Mouse (Mus musculus) CH12.LX (cell line): ENCODE results near the gene Syt12. TPM values are rescaled to one million over a fixed set of nuclear protein-coding genes. Genes with fewer than 3 reads are reported as not detected.
A peak's percentile ranks its signal among the peaks of the same experiment; 100 is the strongest.

Experiments used
- DNase-seq: peaks from one replicate; pipeline ENCODE4 v3.0.0-alpha.2; 2013; ENCODE audit errors: extremely low read depth
- H3K27ac ChIP-seq: 2 replicates; pipeline ENCODE4 v1.5.1; 2012; ENCODE audit warnings: low read depth, mild to moderate bottlenecking, control low read depth, moderate library complexity; ENCODE audit not compliant: insufficient read depth
- H3K27me3 ChIP-seq: replicated peaks from 2 replicates; pipeline ENCODE3; 2012; ENCODE audit warnings: inconsistent platforms
- H3K36me3 ChIP-seq, 2 experiments: replicated peaks in 1 of 2; 2 replicates each; pipeline versions ENCODE3 to v1.6.1; 2012; ENCODE audit warnings: inconsistent platforms in 1 of 2, low read length in 1 of 2, mild to moderate bottlenecking in 1 of 2, mixed read lengths in 1 of 2, moderate library complexity in 1 of 2; ENCODE audit not compliant: control insufficient read depth in 1 of 2, insufficient read depth in 1 of 2
- H3K4me1 ChIP-seq, 2 experiments: 2 replicates each; pipeline ENCODE4 v1.6.1; 2012; ENCODE audit warnings: inconsistent platforms in 1 of 2, moderate library complexity in 1 of 2; ENCODE audit not compliant: insufficient read depth in 2 of 2, control insufficient read depth in 1 of 2
- H3K4me2 ChIP-seq: 2 replicates; pipeline ENCODE4 v1.6.1; 2012; ENCODE audit warnings: low read depth, mild to moderate bottlenecking, control low read depth; ENCODE audit not compliant: poor library complexity, insufficient read depth, severe bottlenecking
- H3K4me3 ChIP-seq, 3 experiments: fragments of 150-350 bp in 1 of 3; sonication (generic) in 1 of 3; replicated peaks in 1 of 3; 2 replicates each; pipeline versions ENCODE3 to v1.5.1; 2011 to 2012; ENCODE audit warnings: low read depth in 2 of 3, low read length in 2 of 3, mild to moderate bottlenecking in 2 of 3, moderate library complexity in 2 of 3, control low read depth in 1 of 3, improper control_type of control experiment in 1 of 3, inconsistent platforms in 1 of 3, mixed read lengths in 1 of 3; ENCODE audit not compliant: poor library complexity in 1 of 3
- H3K79me2 ChIP-seq: replicated peaks from 2 replicates; pipeline ENCODE4 v1.6.1; 2012; ENCODE audit warnings: mild to moderate bottlenecking, moderate library complexity; ENCODE audit not compliant: control insufficient read depth, poor library complexity, insufficient read depth, severe bottlenecking; ENCODE audit errors: extremely low read depth
- H3K9ac ChIP-seq: 2 replicates; pipeline ENCODE4 v1.6.1; 2012; ENCODE audit warnings: low read depth, mild to moderate bottlenecking, control low read depth, moderate library complexity; ENCODE audit not compliant: insufficient read depth
- H3K9me3 ChIP-seq: replicated peaks from 2 replicates; pipeline ENCODE3; 2012; ENCODE audit warnings: low read length, inconsistent platforms, mixed read lengths
- BHLHE40 ChIP-seq: IDR thresholded peaks from 2 replicates; pipeline ENCODE4 v1.6.1; 2011; ENCODE audit warnings: mild to moderate bottlenecking, low read depth, low read length, improper control_type of control experiment
- CHD1 ChIP-seq: IDR thresholded peaks from 2 replicates; pipeline ENCODE4 v1.6.1; 2012; ENCODE audit warnings: low read depth, low read length, improper control_type of control experiment, inconsistent platforms
- CHD2 ChIP-seq: IDR thresholded peaks from 2 replicates; pipeline ENCODE4 v1.6.1; 2011; ENCODE audit warnings: low read length, improper control_type of control experiment
- ELF1 ChIP-seq: IDR thresholded peaks from 2 replicates; pipeline ENCODE4 v1.6.1; 2014; ENCODE audit warnings: low read depth, mild to moderate bottlenecking, inconsistent platforms, low read length, improper control_type of control experiment
- HCFC1 ChIP-seq: IDR thresholded peaks from 2 replicates; pipeline ENCODE4 v1.6.1; 2012; ENCODE audit warnings: low read depth, mild to moderate bottlenecking, inconsistent platforms, low read length, improper control_type of control experiment
- MAFK ChIP-seq: IDR thresholded peaks from 2 replicates; pipeline ENCODE4 v1.6.1; 2011; ENCODE audit warnings: low read length, improper control_type of control experiment; ENCODE audit not compliant: insufficient replicate concordance
- MAZ ChIP-seq: IDR thresholded peaks from 2 replicates; pipeline ENCODE4 v1.6.1; 2012; ENCODE audit warnings: low read depth, mild to moderate bottlenecking, inconsistent platforms, low read length, improper control_type of control experiment, moderate library complexity
- NRF1 ChIP-seq: IDR thresholded peaks from 2 replicates; pipeline ENCODE4 v1.6.1; 2014; ENCODE audit warnings: low read depth, mild to moderate bottlenecking, inconsistent platforms, low read length, improper control_type of control experiment, moderate library complexity
- POLR2A ChIP-seq: IDR thresholded peaks from 2 replicates; pipeline ENCODE4 v1.6.1; 2011; ENCODE audit warnings: low read depth, mild to moderate bottlenecking, improper control_type of control experiment, low read length
- RCOR1 ChIP-seq: conservative IDR thresholded peaks from 2 replicates; pipeline ENCODE4 v1.6.1; 2012; ENCODE audit warnings: low read depth, mild to moderate bottlenecking, inconsistent platforms, low read length, improper control_type of control experiment
- SIN3A ChIP-seq: IDR thresholded peaks from 2 replicates; pipeline ENCODE4 v1.6.1; 2012; ENCODE audit warnings: low read length, improper control_type of control experiment, inconsistent platforms
- TBP ChIP-seq: conservative IDR thresholded peaks from 2 replicates; pipeline ENCODE4 v1.6.1; 2011; ENCODE audit warnings: low read depth, low read length, improper control_type of control experiment
- TCF12 ChIP-seq: IDR thresholded peaks from 2 replicates; pipeline ENCODE4 v1.6.1; 2014; ENCODE audit warnings: low read depth, mild to moderate bottlenecking, inconsistent platforms, low read length, improper control_type of control experiment
- USF2 ChIP-seq: conservative IDR thresholded peaks from 2 replicates; pipeline ENCODE4 v1.6.1; 2011; ENCODE audit warnings: low read depth, low read length, improper control_type of control experiment
- ZNF384 ChIP-seq: IDR thresholded peaks from 2 replicates; pipeline ENCODE4 v1.6.1; 2012; ENCODE audit warnings: low read depth, low read length, improper control_type of control experiment, inconsistent platforms
- dilution Hi-C: fragments of 300-500 bp; cut with MboI; formaldehyde crosslinking; loops from 2 replicates; pipeline ENCODE4 v1.14.3; 2020; ENCODE audit warnings: low sequenced_read_pairs; ENCODE audit not compliant: extremely low pct_unique_long_range_greater_than_20kb, extremely low pct_ligation_motif_present
- in situ Hi-C: fragments of 300-500 bp; cut with MboI; formaldehyde crosslinking; loops from 3 replicates; pipeline ENCODE4 v1.14.3; 2019; ENCODE audit warnings: low sequenced_read_pairs, low pct_ligation_motif_present, low pct_unique_long_range_greater_than_20kb, mixed read lengths
- polyA plus RNA-seq: library from polyadenylated mRNA; unstranded; fragments of >175 nt; gene quantifications from 2 replicates; pipeline ENCODE4 v1.2.1, GENCODE M21; 2012; ENCODE audit warnings: low read depth; ENCODE audit not compliant: insufficient read length
- total RNA-seq, 2 experiments: library from RNA; depleted of rRNA; stranded (reverse); fragments of 300-350 nt in 1 of 2; fragments of >200 nt in 1 of 2; gene quantifications; 2 replicates each; pipeline ENCODE4 v1.2.3; 2012 to 2014

Syt12 gene
- total and polyA plus RNA-seq, 3 experiments, result 0.17 to 0.50 TPM; not detected in 1

DNA sequence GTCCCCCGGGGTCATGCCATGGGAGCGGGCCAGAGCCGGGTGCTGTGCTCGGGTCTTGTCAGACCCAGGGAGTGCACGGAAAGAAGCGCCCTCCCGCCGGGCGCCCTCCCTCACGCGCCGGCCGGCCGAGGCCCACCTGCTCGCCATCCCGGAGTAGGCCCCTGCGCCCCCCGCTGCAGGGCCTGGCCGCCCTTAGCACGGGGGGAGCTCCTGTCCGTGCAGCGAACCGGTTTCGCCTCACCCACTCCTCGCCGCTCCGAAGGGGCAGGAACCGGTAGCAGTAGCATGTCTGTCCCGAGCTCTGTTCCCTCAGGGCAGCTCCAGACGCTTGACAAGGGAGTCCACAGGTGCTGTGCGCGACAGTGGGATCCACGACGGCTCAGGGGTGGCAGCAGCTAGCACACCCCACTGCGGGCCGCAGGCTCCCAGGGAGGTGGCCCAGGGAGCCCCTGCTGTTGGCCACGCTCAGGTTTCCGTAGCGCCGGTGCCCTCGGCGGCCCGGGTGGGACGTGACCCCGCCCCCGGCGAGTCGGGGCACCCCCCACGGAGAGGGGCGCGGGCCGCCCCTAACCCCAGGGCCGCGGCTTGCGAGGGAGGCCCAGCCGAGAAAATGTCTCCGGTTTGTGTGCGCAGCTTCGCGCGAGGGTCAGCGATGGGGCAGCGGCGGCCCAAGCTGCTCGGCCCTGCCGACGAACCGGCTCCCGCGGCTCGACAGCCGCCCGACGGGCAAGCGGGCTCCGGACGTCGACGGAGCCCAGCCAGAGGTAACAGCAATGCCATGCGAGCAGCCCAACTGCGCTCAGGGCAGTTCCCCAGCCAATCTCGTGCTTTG lies 79.2 kb downstream of the Syt12 start, which contains the start of gene Kdm2a:
TSS of gene Kdm2a (minus strand) at position 488 of the 832 bp plus-strand sequence.
- no peaks in the 10 kb centered on the region for H3K27me3 ChIP-seq
- H3K4me1 ChIP-seq, result peaks cover 0 to 17% of the 10 kb centered on the region in 2 experiments; a peak in 2 of 4 replicates
- peaks cover 0 to under 1% of the 10 kb centered on the region in 2 experiments for H3K36me3 ChIP-seq
- peak within 1 kb of the TSS; percentile 1; the same call in 1 of the 2 replicates for H3K4me2 ChIP-seq
- H3K79me2 ChIP-seq, result peaks cover 23% of the 10 kb centered on the region
- no peak for DNase-seq
- dilution Hi-C loops (no loop called here), in situ Hi-C loops (no loop called here)
- H3K4me3 ChIP-seq, result peak within 1 kb of the TSS in 2 of 3 experiments; percentile 48 to 100
- TF ChIP-seq USF2 (no peak), ZNF384 (no peak), CHD1 (no peak), MAFK (no peak)
- H3K9ac ChIP-seq, result no peak within 1 kb of the TSS; the same call in 1 of the 2 replicates
- peaks cover 10% of the 10 kb centered on the region for H3K9me3 ChIP-seq
- H3K27ac ChIP-seq, result no peak within 1 kb of the TSS

DNA sequence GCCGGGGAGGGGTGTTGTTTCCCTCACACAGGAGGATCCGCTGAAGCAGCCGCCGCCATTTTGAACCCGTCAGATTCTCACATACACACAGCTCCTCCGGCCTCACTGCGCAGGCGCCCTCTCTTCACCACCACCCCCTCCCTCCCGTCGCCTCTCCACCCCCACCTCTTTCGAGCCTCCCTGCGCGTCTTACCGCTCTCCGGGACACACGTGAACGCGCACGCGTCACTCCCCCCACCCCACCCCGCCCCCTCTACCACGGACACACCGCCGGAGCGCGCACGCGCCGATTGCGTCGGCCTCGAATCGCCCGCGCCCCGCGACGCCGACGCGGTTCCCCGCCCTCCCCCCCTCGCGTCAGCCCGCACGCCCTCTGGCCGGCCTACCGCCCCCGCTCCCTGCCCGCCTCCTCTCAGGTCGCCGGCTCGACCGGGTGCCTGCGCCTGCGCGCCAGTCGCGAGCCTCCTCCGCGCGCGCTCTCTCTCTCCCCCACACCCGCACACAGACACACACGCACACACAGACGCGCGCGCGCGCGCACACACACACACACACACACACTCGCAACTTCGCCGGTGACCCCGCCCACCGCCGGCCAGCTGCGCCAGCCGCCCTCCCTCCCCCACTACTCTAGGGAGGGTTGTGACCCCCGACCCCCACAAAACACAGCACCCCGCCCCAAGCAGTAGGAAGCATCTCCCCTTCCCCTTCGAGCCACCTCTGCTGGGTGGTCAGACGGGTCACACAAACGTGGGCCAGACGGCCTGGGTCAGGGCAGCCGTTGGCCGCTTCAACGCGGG lies 80.0 kb downstream of the Syt12 start:
- Histone ChIP-seq H3K4me2 (peak overlapping the region; percentile 1; the same call in 1 of the 2 replicates), H3K9me3 (peaks cover 10% of the 10 kb centered on the region), H3K36me3 (peaks cover 0 to 3% of the 10 kb centered on the region in 2 experiments), H3K9ac (peak overlapping the region; percentile 98), H3K27me3 (no peaks in the 10 kb centered on the region), H3K79me2 (peaks cover 26% of the 10 kb centered on the region), H3K4me3 (peak overlapping the region; percentile 89 to 100 (median 98)), H3K4me1 (peaks cover 0 to 24% of the 10 kb centered on the region in 2 experiments; a peak in 2 of 4 replicates), H3K27ac (0 out of 2 replicates have a peak overlapping the region, but pooled peaks have one; percentile 20)
- peak; percentile 97 for DNase-seq
- in situ Hi-C loops (no loop called here), dilution Hi-C loops (no loop called here)
- TF ChIP-seq SIN3A (peak; percentile 71; the same call in 1 of the 2 replicates), USF2 (no peak), TBP (0 out of 2 replicates have a peak, but pooled peaks have one; percentile 63), POLR2A (peak; percentile 70), NRF1 (peak; percentile 81), MAZ (peak; percentile 98), CHD2 (peak; percentile 43; the same call in 1 of the 2 replicates), TCF12 (peak; percentile 46; the same call in 1 of the 2 replicates), HCFC1 (peak; percentile 52), RCOR1 (no peak), BHLHE40 (peak; percentile 76), ELF1 (no peak; the same call in 1 of the 2 replicates)
